Mouse (Mus musculus) c-Kit-positive CD71-positive TER-119-negative erythroid progenitor cells, embryonic 14.5 days (primary cell): ENCODE measurements around the gene Tgm2.

Experiments used
- DNase-seq: peaks from one replicate; pipeline ENCODE4 v3.0.0-alpha.2; 2013; ENCODE audit warnings: low read depth

Gene Tgm2

GRCm38 (mm10) chr2:158167496-158168205 is 21.4 kb upstream of the Tgm2 start:
- no peak for DNase-seq

- no peak for DNase-seq
Observed at GRCm38 (mm10) chr2:158166628-158167027, 20.4 kb upstream of the Tgm2 start.

GRCm38 (mm10) chr2:158165776-158166175 is 19.5 kb upstream of the Tgm2 start:
- DNase-seq, result no peak

- no peak for DNase-seq
Observed at GRCm38 (mm10) chr2:158163034-158163433, 16.8 kb upstream of the Tgm2 start.

GRCm38 (mm10) chr2:158161761-158162160 is 15.5 kb upstream of the Tgm2 start:
- DNase-seq, result no peak

- DNase-seq, result no peak
Observed at GRCm38 (mm10) chr2:158159376-158160235, 13.4 kb upstream of the Tgm2 start.

- no peak for DNase-seq
Observed at GRCm38 (mm10) chr2:158157654-158158053, 11.4 kb upstream of the Tgm2 start.

- DNase-seq, result no peak
Observed at GRCm38 (mm10) chr2:158156487-158156886, 10.3 kb upstream of the Tgm2 start.

GRCm38 (mm10) chr2:158155615-158156014 is 9.4 kb upstream of the Tgm2 start:
- DNase-seq, result no peak

- no peak for DNase-seq
Observed at GRCm38 (mm10) chr2:158155101-158155500, 8.9 kb upstream of the Tgm2 start.

- DNase-seq, result no peak
Observed at GRCm38 (mm10) chr2:158154641-158155040, 8.4 kb upstream of the Tgm2 start.

GRCm38 (mm10) chr2:158153728-158154343 is 7.6 kb upstream of the Tgm2 start:
- peak; percentile 70 for DNase-seq

GRCm38 (mm10) chr2:158152685-158153309 is 6.6 kb upstream of the Tgm2 start:
- no peak for DNase-seq

- DNase-seq, result no peak
Observed at GRCm38 (mm10) chr2:158151077-158151476, 4.8 kb upstream of the Tgm2 start.

GRCm38 (mm10) chr2:158146971-158147370 is 735 bp upstream of the Tgm2 start:
- no peak for DNase-seq

- no peak for DNase-seq
Observed at GRCm38 (mm10) chr2:158145528-158146065, 639 bp downstream of the Tgm2 start.

GRCm38 (mm10) chr2:158144750-158145527 is 1.3 kb downstream of the Tgm2 start:
- DNase-seq, result no peak

GRCm38 (mm10) chr2:158144263-158144662 is 2.0 kb downstream of the Tgm2 start:
- DNase-seq, result no peak

- DNase-seq, result no peak
Observed at GRCm38 (mm10) chr2:158143816-158144215, 2.4 kb downstream of the Tgm2 start.

- DNase-seq, result no peak
Observed at GRCm38 (mm10) chr2:158142981-158143380, 3.3 kb downstream of the Tgm2 start.
